Mouse (Mus musculus) MN1 (cell line): ENCODE measurements around the gene A2ml1.
"Not testable (repeated sequence)": the region's sequence is repeated elsewhere in the genome, so short reads cannot be mapped to it uniquely, and the experiment has no call there.

Source experiments
- DNase-seq: peaks from one replicate; pipeline ENCODE4 v3.0.0-alpha.2; 2016; ENCODE audit warnings: low spot score

Gene A2ml1

GRCm38 (mm10) chr6:128581508-128581907 is at the start of gene A2ml1:
A2ml1 (minus strand) TSS chr6:128581608.
- no peak for DNase-seq

- DNase-seq: peak; percentile 45
These were observed 48.6 kb upstream of the A2ml1 start for GRCm38 (mm10) chr6:128629771-128630739.

GRCm38 (mm10) chr6:128625246-128625645 is 43.8 kb upstream of the A2ml1 start:
- DNase-seq: not testable (repeated sequence)

GRCm38 (mm10) chr6:128624425-128624824 is 43.0 kb upstream of the A2ml1 start:
- no peak for DNase-seq

DNA sequence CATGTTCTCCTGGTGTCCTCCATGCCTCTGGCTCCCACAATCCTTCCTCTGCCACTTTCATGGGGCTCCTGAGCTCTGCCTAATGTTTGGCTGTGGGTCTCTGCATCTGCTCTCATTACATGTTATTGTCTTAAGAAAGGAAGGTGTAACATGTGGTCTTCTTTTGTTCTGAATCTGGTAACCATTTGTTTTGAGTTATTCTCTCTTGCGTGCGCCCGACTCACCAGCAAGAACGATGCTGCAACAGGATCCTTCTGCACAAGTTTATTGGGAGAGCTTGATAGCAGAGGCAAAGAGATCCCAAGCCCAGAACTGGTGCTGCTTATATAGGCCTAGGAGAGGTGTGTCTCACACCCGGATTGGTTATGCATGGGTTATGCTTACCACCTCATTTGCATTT is 42.0 kb upstream of the A2ml1 start, which contains the start of gene Klrb1a:
Klrb1a (minus strand) TSS at position 101 of the 400 bp plus-strand sequence.
- not testable (repeated sequence) for DNase-seq

GRCm38 (mm10) chr6:128622733-128623132 is 41.3 kb upstream of the A2ml1 start:
- DNase-seq: no peak

DNA sequence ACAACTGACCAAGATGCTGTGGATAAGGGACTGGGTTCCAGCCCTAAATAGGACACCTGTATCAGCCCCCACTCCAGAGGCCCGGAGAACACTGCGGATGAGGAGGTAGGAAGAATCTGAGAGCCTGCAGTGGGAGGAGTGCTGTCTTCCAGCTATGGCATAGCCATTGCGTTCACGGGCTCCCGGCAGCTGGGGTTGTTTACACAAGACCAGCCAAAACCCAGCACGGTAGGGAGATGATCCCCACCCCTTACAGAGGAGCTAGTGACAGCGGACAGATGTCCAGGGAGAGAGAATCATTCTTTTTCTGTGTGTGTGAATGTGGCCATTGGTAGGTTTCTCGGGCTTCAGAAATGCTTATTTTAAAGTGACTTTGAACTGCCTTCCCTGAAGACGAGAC is 24.9 kb upstream of the A2ml1 start:
- DNase-seq: no peak

GRCm38 (mm10) chr6:128604512-128604911 is 23.1 kb upstream of the A2ml1 start:
- DNase-seq: no peak

DNA sequence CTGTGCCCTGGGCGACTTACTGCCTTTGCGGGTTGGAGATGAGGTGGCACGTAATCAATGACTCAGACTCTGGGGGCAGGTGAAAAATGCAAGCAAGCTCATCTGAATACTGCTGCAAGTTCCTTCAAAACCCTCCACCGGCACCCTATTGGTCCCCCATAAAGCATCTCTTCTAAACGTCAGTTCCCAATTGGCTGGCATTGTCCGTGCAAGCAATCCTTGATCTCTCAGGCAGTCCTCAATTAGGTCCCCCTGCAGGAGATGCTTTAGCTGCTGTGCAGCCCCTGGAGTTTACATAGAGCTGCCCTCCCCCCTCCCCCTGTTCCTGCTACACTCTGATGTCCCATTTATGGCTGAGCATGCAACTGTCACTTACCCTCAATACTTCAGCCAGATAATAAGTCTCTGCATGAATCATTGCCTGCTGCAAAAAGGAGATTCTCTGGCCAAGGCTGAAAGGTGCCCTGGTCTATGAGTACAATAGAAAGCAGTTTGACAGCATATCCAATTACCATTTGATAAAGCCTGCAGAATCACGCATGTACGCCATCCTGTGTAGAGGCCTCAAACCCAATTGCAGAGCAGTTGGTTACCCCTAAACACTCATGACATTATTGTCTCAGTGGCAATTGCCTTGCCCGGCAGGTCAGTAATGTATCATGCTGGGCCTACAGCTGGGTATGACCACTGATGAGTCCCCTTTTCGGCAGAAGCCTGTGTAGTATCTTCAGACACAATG is 21.2 kb upstream of the A2ml1 start:
- DNase-seq: no peak

DNA sequence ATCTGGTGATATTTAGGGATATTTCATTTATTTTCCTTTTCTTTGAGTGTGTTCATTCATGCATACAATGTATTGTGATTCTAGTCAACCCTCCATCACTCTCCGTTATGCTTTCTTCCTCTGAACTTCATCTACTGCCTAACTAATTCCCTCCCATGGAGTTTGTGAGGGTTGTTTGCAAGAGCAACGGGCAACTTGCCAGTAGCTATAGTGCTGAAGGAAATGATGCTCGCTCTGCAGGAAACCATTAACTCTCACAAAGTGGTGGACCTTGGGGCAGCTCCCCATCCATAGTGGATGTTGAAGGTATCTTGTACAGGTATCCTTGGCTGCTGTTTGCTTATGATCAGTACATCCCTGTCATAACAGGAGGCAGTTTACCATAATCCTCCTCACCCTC is 20.6 kb upstream of the A2ml1 start:
- DNase-seq: no peak

DNA sequence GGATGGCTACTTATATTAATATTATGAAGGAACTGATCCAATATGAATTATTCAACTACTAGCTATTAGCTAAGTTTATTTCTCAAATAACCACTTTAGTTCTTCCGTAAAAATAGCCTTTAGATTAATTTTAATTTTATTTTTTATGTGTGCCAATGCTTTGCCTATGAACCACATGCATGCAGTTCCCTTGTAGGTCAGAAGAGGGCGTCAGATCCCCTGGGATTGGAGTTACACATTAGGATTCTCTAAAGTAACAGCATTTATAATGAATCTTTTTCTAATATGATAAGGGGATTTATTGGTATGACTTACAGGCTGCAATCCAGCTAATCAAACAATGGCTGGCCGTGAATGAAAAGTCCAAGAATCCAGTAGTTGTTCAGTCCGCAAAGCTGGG is 18.1 kb upstream of the A2ml1 start:
- no peak for DNase-seq

DNA sequence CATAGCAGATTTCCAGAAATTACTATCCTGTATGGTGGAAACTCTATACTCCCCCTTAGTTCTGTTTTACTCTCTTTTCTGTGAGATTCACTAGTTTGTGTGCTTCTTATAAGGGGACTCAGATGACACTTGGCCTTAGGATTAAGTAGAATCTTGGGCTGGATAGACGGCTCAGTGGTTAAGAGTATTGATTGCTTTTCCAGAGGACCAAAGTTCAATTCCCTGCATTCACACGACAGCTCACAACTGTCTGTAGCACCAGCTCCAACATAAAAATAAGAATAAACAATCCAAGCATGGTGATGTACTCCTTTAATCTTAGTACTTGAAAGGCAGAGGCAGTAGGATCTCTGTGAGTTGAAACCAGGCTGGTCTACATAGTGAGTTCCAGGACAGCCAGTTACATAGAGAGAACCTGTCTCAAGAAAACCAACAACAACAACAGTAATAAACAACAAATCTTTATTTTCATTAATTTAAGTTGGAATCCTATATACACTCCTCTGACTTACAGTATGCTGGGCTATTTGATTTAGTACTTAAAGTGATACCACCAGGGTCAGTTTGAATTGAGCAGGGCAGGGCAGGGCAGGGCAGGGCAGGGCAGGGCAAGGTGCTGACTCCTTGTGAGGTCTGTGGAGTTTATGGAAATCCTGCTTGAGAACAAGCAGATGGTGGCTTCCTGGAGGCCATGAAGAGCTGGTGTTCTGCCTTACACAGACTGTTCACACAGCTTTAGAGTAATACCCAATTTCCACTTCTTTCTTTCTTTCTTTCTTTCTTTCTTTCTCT is 17.0 kb upstream of the A2ml1 start:
- DNase-seq: no peak

DNA sequence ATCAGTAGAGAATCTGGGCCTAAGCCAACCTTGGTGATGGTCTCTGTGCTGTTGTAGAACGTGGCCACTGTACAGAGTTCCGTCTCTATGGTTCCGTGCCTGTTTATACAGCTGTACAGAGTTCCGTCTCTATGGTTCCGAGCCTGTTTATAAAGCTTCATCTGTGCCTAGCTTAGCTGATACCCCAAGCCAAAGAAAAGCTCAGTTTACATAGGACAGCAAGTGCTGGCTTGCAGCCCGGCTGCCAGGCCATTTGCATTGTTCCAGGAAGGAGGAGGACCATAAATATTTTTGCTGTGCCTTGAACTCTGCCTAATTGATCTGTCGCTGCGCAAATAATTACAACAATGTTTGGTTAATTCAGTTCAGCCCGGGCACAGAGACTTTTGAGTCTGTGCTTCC is 15.7 kb upstream of the A2ml1 start:
- DNase-seq: peak; percentile 25

DNA sequence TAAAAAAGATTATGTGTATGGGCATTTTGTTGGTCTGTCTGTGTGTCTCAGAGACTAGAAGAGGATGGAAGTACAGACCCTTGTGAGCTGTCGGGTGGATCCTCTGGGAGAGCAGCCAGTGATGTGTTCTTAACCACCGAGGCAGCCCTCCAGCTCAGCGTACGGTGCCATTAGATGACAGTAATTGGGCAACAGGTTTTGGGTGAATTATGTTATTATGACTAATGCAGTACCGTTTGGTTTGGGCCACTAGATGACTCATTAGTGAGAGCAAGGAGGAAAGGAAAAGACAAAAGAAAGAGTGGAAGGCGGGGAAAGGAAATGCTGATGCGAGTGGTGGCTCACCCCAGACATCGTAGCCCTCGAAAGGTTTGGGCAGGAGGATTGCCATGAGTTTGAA is 13.2 kb upstream of the A2ml1 start:
- DNase-seq: no peak

- DNase-seq: no peak
These were observed 8.0 kb upstream of the A2ml1 start for GRCm38 (mm10) chr6:128589426-128589825.

- no peak for DNase-seq
These were observed 6.2 kb upstream of the A2ml1 start for GRCm38 (mm10) chr6:128587619-128588018.

- DNase-seq: no peak
These were observed 4.3 kb upstream of the A2ml1 start for GRCm38 (mm10) chr6:128585642-128586245.

DNA sequence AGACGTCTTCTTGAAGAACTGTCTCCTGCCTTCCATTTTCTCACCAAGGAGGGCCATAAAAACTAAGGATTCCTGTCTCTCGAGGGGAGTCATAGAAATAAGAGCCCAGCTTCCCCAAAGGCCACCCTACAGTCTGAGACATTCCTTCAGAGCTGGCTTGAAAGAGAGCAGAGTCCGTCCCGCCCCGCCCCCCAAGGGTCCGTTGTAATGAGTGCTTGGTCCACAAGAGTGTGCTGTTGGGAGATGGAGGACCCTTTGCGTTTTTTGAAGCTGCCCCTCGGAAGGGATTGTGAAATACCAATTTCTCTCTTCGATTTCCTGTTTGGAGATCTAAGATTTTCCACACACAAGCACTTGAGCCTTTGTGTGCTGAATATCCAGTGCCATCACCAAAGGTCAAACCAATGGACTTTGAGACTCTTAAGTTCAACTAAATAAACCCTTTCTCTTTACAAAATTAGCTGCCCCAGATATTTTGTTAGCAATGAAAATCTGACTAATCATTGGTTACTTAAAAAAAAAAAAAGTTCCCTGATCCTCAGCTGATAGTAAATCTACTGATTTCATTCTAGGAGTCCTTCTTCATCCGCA is 2.8 kb upstream of the A2ml1 start:
- no peak for DNase-seq

- DNase-seq: no peak
These were observed 4.1 kb downstream of the A2ml1 start for GRCm38 (mm10) chr6:128577301-128577700.

- no peak for DNase-seq
These were observed 14.8 kb downstream of the A2ml1 start for GRCm38 (mm10) chr6:128566589-128566988.

DNA sequence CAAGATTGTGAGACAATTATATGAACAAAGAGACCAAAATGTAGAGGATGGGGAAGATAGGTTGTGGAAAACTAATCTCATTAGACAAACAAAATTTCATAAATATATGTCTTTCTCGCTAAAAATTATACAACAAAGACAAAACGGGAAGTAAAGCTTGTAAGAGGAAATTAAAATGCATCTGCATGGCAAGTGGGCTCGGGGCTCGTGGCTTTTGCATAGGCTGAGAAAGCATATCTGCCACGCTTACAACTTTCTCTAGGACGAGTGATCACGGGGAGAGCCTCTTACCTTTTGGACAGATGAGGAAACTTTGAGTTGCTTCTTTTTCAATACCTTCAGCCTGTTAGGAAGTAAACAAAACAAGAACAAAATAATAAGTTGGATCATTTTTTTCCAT is 27.4 kb downstream of the A2ml1 start:
- no peak for DNase-seq
